Mouse (Mus musculus) kidney, embryonic 16.5 days (tissue): ENCODE measurements around the gene Prima1. TPM values are rescaled to one million over a fixed set of nuclear protein-coding genes. Genes with fewer than 3 reads are reported as not detected.

Experiments
- ATAC-seq: fragments of 200-750 bp; cut with Nextera tagmentation; 2 replicates; pipeline ENCODE4 v1.8.0; 2017; ENCODE audit warnings: moderate TSS enrichment; ENCODE audit not compliant: low FRiP score, low TSS enrichment
- H3K27ac ChIP-seq: fragments of 300-500 bp; sonication (generic); 2 replicates; pipeline ENCODE4 v1.5.1; 2014; ENCODE audit warnings: low read length
- H3K27me3 ChIP-seq: fragments of 300-500 bp; sonication (generic); 2 replicates; pipeline ENCODE4 v1.6.1; 2014; ENCODE audit warnings: low read length, control low read depth, mixed read lengths; ENCODE audit not compliant: insufficient read depth
- H3K36me3 ChIP-seq: fragments of 300-500 bp; sonication (generic); 2 replicates; pipeline ENCODE4 v1.6.1; 2014; ENCODE audit warnings: low read length, control low read depth, mixed read lengths; ENCODE audit not compliant: insufficient read depth
- H3K4me1 ChIP-seq: fragments of 300-500 bp; sonication (generic); 2 replicates; pipeline ENCODE4 v1.6.1; 2014; ENCODE audit warnings: low read length, control low read depth, mixed read lengths; ENCODE audit not compliant: insufficient read depth
- H3K4me2 ChIP-seq: fragments of 300-500 bp; sonication (generic); replicated peaks from 2 replicates; pipeline ENCODE4 v1.6.1; 2014; ENCODE audit warnings: low read depth, low read length
- H3K4me3 ChIP-seq: fragments of 300-500 bp; sonication (generic); 2 replicates; pipeline ENCODE4 v1.5.1; 2014; ENCODE audit warnings: mild to moderate bottlenecking, low read length
- H3K9ac ChIP-seq: fragments of 300-500 bp; sonication (generic); replicated peaks from 2 replicates; pipeline ENCODE4 v1.6.1; 2014; ENCODE audit warnings: low read length
- H3K9me3 ChIP-seq: fragments of 300-500 bp; sonication (generic); 2 replicates; pipeline ENCODE4 v1.6.1; 2016; ENCODE audit warnings: low read length, control low read depth
- WGBS: fragments of 180-500 bp; shearing (Covaris S2); extraction: QIAGEN DNeasy Blood & Tissue Kit; methylation state at CpG from one replicate; pipeline ENCODE4 v1.1.7; 2014; 5-methylcytosine and 5-hydroxymethylcytosine counted together
- polyA plus RNA-seq: library from polyadenylated mRNA; unstranded; fragments of >200 nt; fragmentation: Nextera tagmentation; extraction: Ambion mirVana; gene quantifications from 2 replicates; pipeline ENCODE4 v1.2.1, GENCODE M21; 2015

Prima1 gene
- polyA plus RNA-seq, 1 experiment from 2014 or later = 0.47 TPM

DNA sequence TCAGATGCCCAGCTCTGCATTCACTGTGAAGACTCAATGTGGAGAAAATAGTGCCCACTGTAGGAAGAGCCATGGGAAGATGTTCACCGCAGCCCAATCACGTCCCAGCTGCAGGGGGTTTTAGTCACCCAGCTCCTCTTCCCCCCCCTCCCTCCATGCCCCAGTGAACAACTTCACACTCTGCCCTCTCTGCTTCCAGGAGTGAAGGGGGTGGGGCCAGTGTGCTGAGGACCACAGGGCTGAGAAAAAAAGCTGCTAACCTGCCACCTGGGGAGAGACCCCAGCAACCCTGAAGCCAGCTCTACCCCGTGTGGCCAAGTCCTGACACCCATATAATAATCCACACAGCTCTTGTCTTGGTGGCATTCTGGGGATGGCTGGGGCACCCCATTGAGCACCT is 24.7 kb upstream of the Prima1 start:
- ATAC-seq = peak; percentile 60
- WGBS = 18% methylated on average over 3 of the region's 3 CpGs

DNA sequence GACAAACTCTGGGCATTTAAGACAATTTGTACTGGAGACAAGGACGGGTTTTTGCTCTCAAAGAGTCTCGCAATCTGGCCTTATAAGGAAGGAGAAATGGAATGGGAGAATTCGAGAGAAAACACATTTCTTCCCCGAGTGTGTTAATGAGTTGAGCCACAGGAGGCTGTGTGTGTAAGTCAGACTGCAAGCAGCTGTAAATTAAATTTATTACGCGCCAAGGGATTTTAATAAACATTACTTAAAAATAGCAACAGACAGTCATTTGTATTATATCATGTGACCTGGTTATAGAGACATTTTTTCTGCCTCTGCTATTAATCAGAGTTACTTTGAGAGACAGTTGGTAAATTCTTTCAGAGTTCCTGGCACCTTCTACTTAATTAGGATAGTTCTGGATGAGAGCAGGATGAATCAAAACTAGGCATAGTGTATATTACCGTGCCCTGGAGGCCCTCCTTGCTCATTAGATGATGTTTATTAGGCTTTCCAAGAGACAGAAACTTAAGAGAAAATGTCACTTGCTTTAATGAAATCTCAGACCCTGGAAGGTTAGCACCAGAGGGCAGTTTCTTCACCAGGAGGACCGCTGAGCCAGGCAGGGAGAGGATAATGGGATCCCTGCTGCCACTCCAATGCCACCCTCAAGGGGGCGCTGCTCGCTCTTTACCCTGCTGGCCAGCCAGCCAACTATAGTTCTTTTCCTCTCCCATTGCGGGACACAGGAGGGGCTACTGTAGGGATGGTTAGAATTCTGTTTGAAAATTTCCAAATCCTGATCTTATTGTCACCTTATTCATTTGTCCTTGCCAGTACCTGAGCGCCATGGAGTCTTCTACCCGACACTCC is 20.3 kb upstream of the Prima1 start:
- Histone ChIP-seq H3K4me2 (no peak overlapping the region), H3K4me3 (no peak overlapping the region), H3K4me1 (no peaks in the 10 kb centered on the region), H3K27ac (no peak overlapping the region), H3K27me3 (no peaks in the 10 kb centered on the region), H3K36me3 (no peaks in the 10 kb centered on the region), H3K9me3 (no peaks in the 10 kb centered on the region), H3K9ac (no peak overlapping the region)
- ATAC-seq = no peak
- 45% methylated on average over 13 of the region's 13 CpGs for WGBS

More for the DNA sequence above, 24.7 kb upstream of the Prima1 start:
- no peak overlapping the region for H3K4me3 ChIP-seq
- no peaks in the 10 kb centered on the region for H3K9me3 ChIP-seq
- no peak overlapping the region for H3K4me2 ChIP-seq
- H3K27ac ChIP-seq = no peak overlapping the region
- no peaks in the 10 kb centered on the region for H3K36me3 ChIP-seq
- no peaks in the 10 kb centered on the region for H3K4me1 ChIP-seq
- H3K27me3 ChIP-seq = no peaks in the 10 kb centered on the region
- no peak overlapping the region for H3K9ac ChIP-seq

DNA sequence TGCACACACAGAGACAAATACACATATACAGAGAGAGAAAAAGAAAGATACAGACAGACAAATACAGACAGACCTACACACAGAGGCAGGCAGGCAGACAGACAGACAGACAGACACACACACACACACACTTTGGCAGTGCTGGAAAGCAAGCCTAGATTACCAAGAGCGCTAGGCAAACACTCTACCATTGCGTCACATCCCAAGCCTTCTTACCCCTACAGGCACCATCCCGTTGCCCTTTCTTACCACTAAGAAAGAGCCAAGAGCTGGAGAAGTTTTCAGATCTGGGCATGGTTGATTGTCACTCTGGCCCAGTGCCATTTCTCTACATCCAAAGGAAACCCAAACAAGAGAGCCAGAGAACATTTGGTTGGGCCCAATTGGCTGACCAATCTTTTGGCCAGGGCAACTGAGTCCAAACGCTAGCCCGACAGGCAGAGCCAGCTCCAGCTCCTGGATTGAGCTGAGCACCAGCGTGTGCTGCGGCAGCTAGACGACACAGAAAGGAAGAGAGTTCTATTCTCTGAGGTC is 11.0 kb upstream of the Prima1 start:
- Histone ChIP-seq H3K9ac (no peak overlapping the region), H3K4me3 (no peak overlapping the region), H3K9me3 (no peaks in the 10 kb centered on the region), H3K36me3 (no peaks in the 10 kb centered on the region), H3K4me1 (no peaks in the 10 kb centered on the region), H3K27me3 (no peaks in the 10 kb centered on the region), H3K4me2 (no peak overlapping the region), H3K27ac (no peak overlapping the region)
- 95% methylated on average over 8 of the region's 8 CpGs for WGBS
- no peak for ATAC-seq

DNA sequence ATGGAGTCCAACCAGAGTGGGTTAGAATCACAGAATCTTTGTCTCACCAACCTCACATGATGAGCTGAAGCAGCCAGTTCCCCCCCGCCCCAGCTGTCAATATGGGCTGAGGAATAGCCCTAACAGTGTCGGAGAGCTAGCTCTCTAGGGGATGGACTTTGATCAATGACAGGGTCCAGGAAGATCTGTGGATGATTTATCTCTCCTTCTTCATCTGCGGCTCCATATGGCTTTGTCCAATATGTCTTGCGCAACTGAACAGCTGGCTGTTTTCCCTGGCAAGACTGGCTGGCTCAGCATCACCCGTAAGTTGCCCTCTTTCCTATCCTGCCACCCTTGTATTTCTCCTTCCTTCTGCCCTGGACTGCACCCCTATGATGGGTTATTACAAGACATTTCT is 9.2 kb upstream of the Prima1 start:
- Histone ChIP-seq H3K36me3 (no peaks in the 10 kb centered on the region), H3K4me2 (no peak overlapping the region), H3K27ac (no peak overlapping the region), H3K9ac (no peak overlapping the region), H3K9me3 (no peaks in the 10 kb centered on the region), H3K27me3 (no peaks in the 10 kb centered on the region), H3K4me1 (no peaks in the 10 kb centered on the region), H3K4me3 (no peak overlapping the region)
- 85% methylated on average over 5 of the region's 5 CpGs for WGBS
- no peak for ATAC-seq

DNA sequence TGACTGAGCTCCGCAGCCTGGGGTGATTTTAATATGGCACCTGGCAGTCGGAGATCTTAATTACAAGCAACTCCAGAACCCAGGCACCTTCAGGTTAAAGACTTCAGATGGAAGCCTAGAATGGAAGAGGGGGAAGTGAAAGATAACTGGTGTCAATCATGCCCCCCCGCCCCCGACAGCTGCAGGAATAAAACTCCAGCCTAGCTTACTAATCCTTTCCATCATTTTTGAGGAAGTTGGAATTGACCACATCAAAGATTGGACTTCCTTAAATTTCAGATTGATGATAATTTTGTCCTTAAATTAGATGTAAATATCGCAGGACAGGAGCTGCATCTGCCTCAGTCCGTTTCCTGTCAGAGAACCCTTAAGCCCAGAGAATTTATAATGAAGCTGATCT is 8.4 kb upstream of the Prima1 start:
- WGBS = 79% methylated on average over 6 of the region's 6 CpGs
- Histone ChIP-seq H3K27me3 (no peaks in the 10 kb centered on the region; the same call in 1 of the 2 replicates), H3K4me1 (no peaks in the 10 kb centered on the region), H3K4me3 (no peak overlapping the region), H3K9ac (no peak overlapping the region), H3K9me3 (no peaks in the 10 kb centered on the region), H3K4me2 (no peak overlapping the region), H3K36me3 (no peaks in the 10 kb centered on the region), H3K27ac (no peak overlapping the region)
- ATAC-seq = no peak

DNA sequence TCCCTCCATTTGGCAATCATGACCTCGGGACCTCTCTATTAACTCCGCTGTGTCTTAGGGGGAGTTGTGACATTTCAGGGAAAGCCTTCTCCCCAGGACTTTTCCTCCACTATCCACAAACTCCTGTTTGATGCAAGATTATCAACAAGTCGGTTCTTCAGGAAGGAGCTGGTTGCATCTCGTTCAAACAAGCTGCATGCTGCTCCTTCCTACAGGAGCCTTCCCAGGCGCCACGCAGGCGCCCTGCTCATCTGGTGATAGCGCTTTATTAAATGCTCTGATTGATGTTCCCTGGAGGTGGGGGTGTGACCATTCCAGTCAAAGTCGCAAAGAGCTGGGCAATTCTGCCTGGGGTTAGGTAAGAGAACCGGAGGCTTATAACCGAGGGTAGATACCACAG is 1.1 kb upstream of the Prima1 start:
- ATAC-seq = peak; percentile 27
- WGBS = 5% methylated on average over 11 of the region's 11 CpGs
- H3K9ac ChIP-seq = peak overlapping the region; percentile 84

DNA sequence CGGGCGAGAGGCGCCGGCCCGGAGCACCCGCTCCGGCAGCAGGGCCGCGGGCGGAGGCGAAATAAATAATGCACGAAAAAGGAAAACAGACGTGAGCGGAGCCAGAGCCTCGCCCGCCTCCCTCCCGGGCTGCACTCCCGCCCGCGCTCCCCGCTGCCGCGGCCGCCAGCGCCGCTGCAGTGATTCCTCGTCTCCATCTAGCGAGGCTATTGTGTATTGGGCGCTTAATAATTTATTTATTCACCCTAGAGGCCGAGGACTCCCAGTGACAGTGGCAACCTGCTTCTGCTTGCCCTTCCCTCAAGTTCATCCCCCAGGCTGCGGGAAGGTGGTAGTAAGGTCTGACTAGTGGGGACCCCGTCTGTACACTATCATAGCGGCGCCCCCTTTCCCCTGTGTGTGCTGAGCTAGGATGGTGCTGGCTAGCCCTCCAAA is 658 bp upstream of the Prima1 start:
- Histone ChIP-seq H3K27ac (peak overlapping the region; percentile 86), H3K4me2 (peak overlapping the region; percentile 68), H3K4me3 (peak overlapping the region; percentile 68), H3K4me1 (peaks cover 9% of the 10 kb centered on the region), H3K9ac (peak overlapping the region; percentile 84), H3K9me3 (no peaks in the 10 kb centered on the region), H3K36me3 (no peaks in the 10 kb centered on the region), H3K27me3 (peaks cover 10% of the 10 kb centered on the region; the same call in 1 of the 2 replicates)
- ATAC-seq = peak; percentile 80
- 0% methylated on average over 28 of the region's 34 CpGs for WGBS

More for the DNA sequence above, 1.1 kb upstream of the Prima1 start:
- no peaks in the 10 kb centered on the region for H3K9me3 ChIP-seq
- H3K4me1 ChIP-seq = peaks cover 9% of the 10 kb centered on the region
- H3K36me3 ChIP-seq = no peaks in the 10 kb centered on the region
- H3K4me3 ChIP-seq = peak overlapping the region; percentile 68
- H3K4me2 ChIP-seq = peak overlapping the region; percentile 68
- no peak overlapping the region for H3K27ac ChIP-seq
- H3K27me3 ChIP-seq = peaks cover 10% of the 10 kb centered on the region; the same call in 1 of the 2 replicates

DNA sequence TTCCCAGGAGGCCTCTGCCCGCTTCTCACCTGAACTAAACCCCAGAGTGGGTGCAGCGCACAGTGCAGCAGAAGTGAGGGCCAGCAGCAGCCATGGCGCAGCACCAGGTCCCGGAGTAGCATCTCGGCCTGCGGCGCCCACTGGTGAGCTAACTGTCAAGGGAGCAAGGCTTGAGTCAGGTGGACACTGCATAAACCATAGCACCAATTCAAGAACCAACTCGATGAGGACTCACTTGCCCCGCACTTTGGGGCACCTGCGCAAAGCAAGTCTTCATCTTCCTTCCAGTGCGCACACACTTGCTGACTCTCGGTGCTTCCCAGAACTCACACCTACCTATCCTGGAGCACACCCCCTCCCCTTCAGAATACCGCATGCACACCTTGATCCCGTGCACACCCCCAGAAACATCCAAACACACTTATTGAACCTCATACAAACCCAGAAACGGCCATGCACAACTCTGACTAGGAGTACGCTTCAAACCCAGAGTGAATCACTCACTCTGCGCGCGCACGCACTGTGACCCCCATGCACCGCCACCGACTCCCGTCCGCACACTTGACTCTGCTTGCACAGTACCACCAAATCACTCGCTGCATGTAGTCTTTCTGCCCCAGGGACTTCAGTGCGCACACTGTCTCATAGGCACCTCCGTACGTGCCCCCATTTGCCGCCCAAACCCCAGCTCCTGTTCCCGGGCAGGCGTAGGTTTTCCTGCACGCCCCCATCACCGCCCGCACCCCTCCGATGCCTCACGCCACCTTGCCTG is 453 bp downstream of the Prima1 start:
- Histone ChIP-seq H3K4me1 (peaks cover 9% of the 10 kb centered on the region), H3K4me2 (peak overlapping the region; percentile 68), H3K9me3 (no peaks in the 10 kb centered on the region), H3K4me3 (peak overlapping the region; percentile 68), H3K27me3 (peaks cover 10% of the 10 kb centered on the region; the same call in 1 of the 2 replicates), H3K9ac (peak overlapping the region; percentile 84), H3K27ac (no peak overlapping the region), H3K36me3 (no peaks in the 10 kb centered on the region)
- WGBS = 13% methylated on average over 36 of the region's 36 CpGs
- ATAC-seq = peak; percentile 32

DNA sequence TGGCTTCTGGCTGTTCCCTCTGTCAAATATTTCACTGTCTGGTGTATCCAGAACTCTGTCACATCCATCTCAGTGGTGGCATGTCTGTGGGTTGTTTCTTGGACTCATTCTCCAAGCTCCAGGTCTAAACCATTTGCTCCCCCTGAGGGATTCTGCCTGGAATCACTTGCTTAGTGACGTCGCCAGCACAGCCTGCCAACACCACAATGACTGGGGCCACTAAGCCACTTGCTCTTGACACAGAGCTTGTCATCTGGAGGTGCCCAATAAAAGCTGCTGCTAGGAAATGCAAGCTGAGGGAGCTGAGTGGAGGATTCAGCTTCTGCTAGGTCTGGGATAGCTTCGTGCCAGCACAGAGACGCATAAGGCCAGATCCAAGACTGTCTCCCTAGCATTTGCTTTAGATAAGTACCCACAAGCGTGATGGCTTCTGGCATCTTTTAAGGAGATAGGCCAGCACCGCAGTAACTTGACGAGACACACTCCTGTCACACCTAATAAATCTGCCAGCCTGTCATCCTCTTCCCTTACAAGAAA is 3.0 kb downstream of the Prima1 start:
- Histone ChIP-seq H3K27ac (no peak overlapping the region), H3K9ac (no peak overlapping the region), H3K4me1 (peaks cover 9% of the 10 kb centered on the region), H3K27me3 (0 out of 2 replicates have a peak, but pooled peaks cover 10% of the 10 kb centered on the region), H3K4me2 (no peak overlapping the region), H3K4me3 (no peak overlapping the region), H3K9me3 (no peaks in the 10 kb centered on the region), H3K36me3 (no peaks in the 10 kb centered on the region)
- 32% methylated on average over 7 of the region's 7 CpGs for WGBS
- no peak for ATAC-seq
